In genomic region chr10:21936513-21937221, GRCm38 (mm10) we compare ENCODE assay signal across 8 mouse cellular contexts. TPM values are rescaled to one million over a fixed set of nuclear protein-coding genes. Genes with fewer than 3 reads are reported as not detected.
DNase-seq lines count a peak whose midpoint lies in the region; ATAC-seq and TF ChIP-seq lines count a peak whose summit lies in the region.
"Had no signal": no experiment of that assay in that cellular context is flagged by ENCODE, and none has a peak within 500 bp of the region (broad histone marks: within the 10 kb centered on the region; RNA-seq: fewer than 3 reads in every experiment).

No protein-coding gene starts in this region.

- peaks cover 13% of the 10 kb centered on the region for H3K4me1 ChIP-seq in lung, embryonic 16.5 days (replicated peaks; ENCODE audit: control insufficient read depth, insufficient read depth, low read length)
- peaks cover 17% of the 10 kb centered on the region for H3K4me1 ChIP-seq in kidney, embryonic 16.5 days (ENCODE audit: insufficient read depth, low read length)
- peaks cover 12% of the 10 kb centered on the region for H3K4me1 ChIP-seq in neural tube, embryonic 15.5 days
- H3K4me1 ChIP-seq in thymus, adult 2 months (replicated peaks; ENCODE audit: control insufficient read depth, insufficient read depth, low read length) = no peaks in the 10 kb centered on the region

- no peak overlapping the region for H3K4me3 ChIP-seq in lung, embryonic 16.5 days (ENCODE audit: low read length)
- H3K4me3 ChIP-seq in kidney, embryonic 16.5 days (ENCODE audit: low read length) = peak overlapping the region; percentile 7
- H3K4me3 ChIP-seq in neural tube, embryonic 15.5 days (replicated peaks) = no peak overlapping the region
- no peak overlapping the region for H3K4me3 ChIP-seq in thymus, adult 2 months (ENCODE audit: control insufficient read depth, insufficient read depth, low read length)
- H3K4me3 ChIP-seq: erythroblast, embryonic 14.5 days had no signal

- no peak for DNase-seq in lung, postnatal 14 days
- peak; percentile 51 to 56 for DNase-seq in cerebellum, postnatal 36 days
- DNase-seq in frontal cortex, adult 2 months (ENCODE audit: extremely low spot score in 1 of 2, low spot score in 1 of 2) = no peak
- no peak for DNase-seq in thymus, adult 2 months

- H3K27me3 ChIP-seq in lung, embryonic 16.5 days (ENCODE audit: control insufficient read depth, insufficient read depth, low read depth, low read length) = no peaks in the 10 kb centered on the region
- H3K27me3 ChIP-seq in kidney, embryonic 16.5 days (ENCODE audit: insufficient read depth, low read length) = no peaks in the 10 kb centered on the region
- H3K27me3 ChIP-seq in neural tube, embryonic 15.5 days (replicated peaks) = no peaks in the 10 kb centered on the region
- no peaks in the 10 kb centered on the region for H3K27me3 ChIP-seq in thymus, adult 2 months (ENCODE audit: control insufficient read depth, insufficient read depth, low read length)

- peak; percentile 54 for ATAC-seq in lung, embryonic 16.5 days (ENCODE audit: low read depth)
- ATAC-seq in kidney, embryonic 16.5 days (ENCODE audit: low FRiP score, low TSS enrichment) = peak; percentile 70
- ATAC-seq in neural tube, embryonic 15.5 days (ENCODE audit: low FRiP score) = peak; percentile 34

- H3K4me2 ChIP-seq in lung, embryonic 16.5 days (ENCODE audit: low read depth, low read length) = peak overlapping the region; percentile 32
- H3K4me2 ChIP-seq in kidney, embryonic 16.5 days (replicated peaks; ENCODE audit: low read depth, low read length) = peak overlapping the region; percentile 23
- no peak overlapping the region for H3K4me2 ChIP-seq in neural tube, embryonic 15.5 days

- no peaks in the 10 kb centered on the region for H3K9me3 ChIP-seq in lung, embryonic 16.5 days (ENCODE audit: control insufficient read depth, low read length)
- H3K9me3 ChIP-seq in kidney, embryonic 16.5 days (ENCODE audit: low read length) = no peaks in the 10 kb centered on the region
- no peaks in the 10 kb centered on the region for H3K9me3 ChIP-seq in neural tube, embryonic 15.5 days (replicated peaks)

- H3K9ac ChIP-seq in lung, embryonic 16.5 days (ENCODE audit: low read length) = peak overlapping the region; percentile 20; the same call in 1 of the 2 replicates
- H3K9ac ChIP-seq in kidney, embryonic 16.5 days (replicated peaks; ENCODE audit: low read length) = 0 out of 2 replicates have a peak overlapping the region, but pooled peaks have one; percentile 11
- no peak overlapping the region for H3K9ac ChIP-seq in neural tube, embryonic 15.5 days (replicated peaks)

- TF ChIP-seq POLR2A in thymus, adult 2 months (IDR thresholded peaks at IDR 0.05; ENCODE audit: control insufficient read depth, extremely low read depth, insufficient read depth, low read length, poor library complexity) = no peak

- 0 out of 2 replicates have a peak overlapping the region, but pooled peaks have one; percentile 13 for H3K27ac ChIP-seq in lung, embryonic 16.5 days (ENCODE audit: low read length)
- peak overlapping the region; percentile 80 for H3K27ac ChIP-seq in kidney, embryonic 16.5 days (ENCODE audit: low read length)
- H3K27ac ChIP-seq in neural tube, embryonic 15.5 days (replicated peaks) = no peak overlapping the region
- H3K27ac ChIP-seq in thymus, adult 2 months (ENCODE audit: control insufficient read depth, insufficient read depth, low read length) = no peak overlapping the region

- H3K36me3 ChIP-seq in lung, embryonic 16.5 days (ENCODE audit: control insufficient read depth, insufficient read depth, low read length) = no peaks in the 10 kb centered on the region
- no peaks in the 10 kb centered on the region for H3K36me3 ChIP-seq in kidney, embryonic 16.5 days (ENCODE audit: insufficient read depth, low read length)
- H3K36me3 ChIP-seq in neural tube, embryonic 15.5 days = no peaks in the 10 kb centered on the region
- H3K36me3 ChIP-seq in thymus, adult 2 months (ENCODE audit: control insufficient read depth, insufficient read depth, low read length) = no peaks in the 10 kb centered on the region

- WGBS in lung, embryonic 16.5 days = 27% methylated on average over 12 of the region's 12 CpGs
- 37% methylated on average over 12 of the region's 12 CpGs for WGBS in kidney, embryonic 16.5 days
- 63% methylated on average over 12 of the region's 12 CpGs for WGBS in neural tube, embryonic 15.5 days
- WGBS in thymus, adult 2 months = 90% methylated on average over 12 of the region's 12 CpGs

- no peak for TF ChIP-seq CTCF in thymus, adult 2 months (IDR thresholded peaks at IDR 0.05; ENCODE audit: borderline replicate concordance, control insufficient read depth, extremely low read depth, insufficient read depth, low read length, poor library complexity)

RNA-seq across cellular contexts. Expression of gene Sgk1, which starts 54.7 kb away (rescaled TPM):
- polyA plus RNA-seq in lung, embryonic 16.5 days (2015; fragmentation: Nextera tagmentation; extraction: Ambion mirVana) = 56.6 and 71.0 TPM in 2 replicates
- 93.0 and 105 TPM in 2 replicates for polyA plus RNA-seq in kidney, embryonic 16.5 days (2015; fragmentation: Nextera tagmentation; extraction: Ambion mirVana)
- polyA plus RNA-seq in neural tube, embryonic 15.5 days (2015; fragmentation: Nextera tagmentation; extraction: Ambion mirVana) = 34.0 and 34.9 TPM in 2 replicates
- 42.8 and 50.9 TPM in 2 replicates for polyA plus RNA-seq in frontal cortex, adult 2 months (2012; rRNA removed)
- polyA plus RNA-seq in thymus, adult 2 months (2012; rRNA removed) = 16.5 and 18.7 TPM in 2 replicates

Comparison
In these comparisons a context has a peak if more than half of its experiments do, and no peak if none do; other contexts are left out.
1. H3K27ac ChIP-seq: peak in lung, embryonic 16.5 days (single experiment) and kidney, embryonic 16.5 days (single experiment); none in neural tube, embryonic 15.5 days (single experiment) and thymus, adult 2 months (single experiment).
2. DNase-seq: peak in cerebellum, postnatal 36 days (2 of 2); none in lung, postnatal 14 days (single experiment), frontal cortex, adult 2 months (0 of 2) and thymus, adult 2 months (single experiment).
3. Peak in every context shown above with its lines, with median percentiles within 50 percentile points of each other: ATAC-seq.